Mouse (Mus musculus) thymus, adult 2 months (tissue): ENCODE measurements around the gene Bora.

Source experiments
- CTCF ChIP-seq: fragments of 200-500 bp; IDR thresholded peaks from 2 replicates; pipeline ENCODE4 v1.5.1; 2012; ENCODE audit warnings: mild to moderate bottlenecking, control low read depth, low read length, moderate library complexity, borderline replicate concordance; ENCODE audit not compliant: control insufficient read depth, poor library complexity, insufficient read depth; ENCODE audit errors: extremely low read depth
- POLR2A ChIP-seq: fragments of 200-500 bp; IDR thresholded peaks from 2 replicates; pipeline ENCODE4 v1.6.1; 2012; ENCODE audit warnings: mild to moderate bottlenecking, low read length, control low read depth, moderate library complexity; ENCODE audit not compliant: control insufficient read depth, poor library complexity, insufficient read depth; ENCODE audit errors: extremely low read depth

DNA sequence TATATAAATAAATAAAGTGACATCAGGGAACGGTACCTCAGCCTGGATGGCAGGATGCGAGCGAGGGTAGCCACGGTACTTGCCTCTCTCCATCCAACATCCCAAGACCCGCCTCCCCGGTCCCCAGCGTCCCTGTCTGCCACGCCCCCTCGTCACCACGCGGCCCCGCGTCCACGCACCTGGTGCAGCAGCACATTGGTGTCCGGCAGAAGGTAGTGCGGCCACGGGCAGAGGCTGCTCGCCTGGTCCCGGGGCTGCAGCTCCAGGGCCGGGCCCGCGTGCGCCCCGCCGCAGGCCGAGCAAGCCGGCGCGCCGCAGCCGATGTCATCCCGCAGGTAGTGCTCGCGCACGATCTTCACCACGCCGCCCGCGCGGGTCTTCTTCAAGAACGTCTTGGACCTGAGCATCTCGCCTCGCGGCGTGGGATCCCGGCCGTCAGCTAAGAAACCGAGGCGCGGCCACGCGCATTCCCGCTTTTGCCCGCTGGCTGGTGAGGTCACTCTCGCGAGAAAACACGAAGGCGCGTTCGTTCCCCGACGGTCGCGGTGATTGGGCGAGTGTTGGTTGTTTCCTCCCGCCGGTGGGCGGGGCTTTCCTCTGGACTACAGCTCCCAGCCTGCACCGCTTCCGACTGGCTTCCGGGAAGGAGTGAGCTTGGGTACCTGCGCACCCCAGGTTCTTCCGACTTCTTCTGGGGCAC is 53.4 kb downstream of the Bora start, which contains the start of the genes Pibf1 and Dis3:
- TF ChIP-seq POLR2A (peak; percentile 63), CTCF (peak; percentile 52; the same call in 1 of the 2 replicates)
